Mouse (Mus musculus) hindbrain, embryonic 14.5 days (tissue): ENCODE measurements around the gene Usp35. TPM values are rescaled to one million over a fixed set of nuclear protein-coding genes. Genes with fewer than 3 reads are reported as not detected.
A peak's percentile ranks its signal among the peaks of the same experiment; 100 is the strongest.

Source experiments
- ATAC-seq: fragments of 200-750 bp; cut with Nextera tagmentation; 2 replicates; pipeline ENCODE4 v1.8.0; 2017; ENCODE audit warnings: moderate number of reproducible peaks, mild to moderate bottlenecking, moderate TSS enrichment, moderate library complexity; ENCODE audit not compliant: low FRiP score
- DNase-seq: peaks from one replicate; pipeline ENCODE4 v3.0.0-alpha.2; 2015; ENCODE audit warnings: low spot score
- H3K27ac ChIP-seq: fragments of 300-500 bp; sonication (generic); 2 replicates; pipeline ENCODE4 v1.5.1; 2014; ENCODE audit warnings: mild to moderate bottlenecking, moderate library complexity
- H3K27me3 ChIP-seq: fragments of 300-500 bp; sonication (generic); 2 replicates; pipeline ENCODE4 v1.6.1; 2014; ENCODE audit warnings: mild to moderate bottlenecking, low read length, mixed read lengths; ENCODE audit not compliant: control insufficient read depth, insufficient read depth
- H3K36me3 ChIP-seq: fragments of 300-500 bp; sonication (generic); replicated peaks from 2 replicates; pipeline ENCODE4 v1.6.1; 2014; ENCODE audit not compliant: control insufficient read depth, insufficient read depth
- H3K4me1 ChIP-seq: fragments of 300-500 bp; sonication (generic); replicated peaks from 2 replicates; pipeline ENCODE4 v1.6.1; 2014; ENCODE audit warnings: antibody characterized with exemption, low read length, mixed read lengths; ENCODE audit not compliant: control insufficient read depth, insufficient read depth
- H3K4me2 ChIP-seq: fragments of 300-500 bp; sonication (generic); replicated peaks from 2 replicates; pipeline ENCODE4 v1.6.1; 2014; ENCODE audit warnings: mild to moderate bottlenecking, moderate library complexity
- H3K4me3 ChIP-seq: fragments of 300-500 bp; sonication (generic); replicated peaks from 2 replicates; pipeline ENCODE4 v1.5.1; 2014; ENCODE audit warnings: mild to moderate bottlenecking, low read length
- H3K9ac ChIP-seq: fragments of 300-500 bp; sonication (generic); 2 replicates; pipeline ENCODE4 v1.6.1; 2014
- H3K9me3 ChIP-seq: fragments of 300-500 bp; sonication (generic); 2 replicates; pipeline ENCODE4 v1.6.1; 2016; ENCODE audit warnings: low read length; ENCODE audit not compliant: control insufficient read depth
- WGBS: fragments of 180-500 bp; shearing (Covaris S2); extraction: QIAGEN DNeasy Blood & Tissue Kit; methylation state at CpG from one replicate; pipeline ENCODE4 v1.1.7; 2014; 5-methylcytosine and 5-hydroxymethylcytosine counted together
- polyA plus RNA-seq: library from polyadenylated mRNA; unstranded; fragments of >200 nt; fragmentation: Nextera tagmentation; extraction: Ambion mirVana; gene quantifications from 2 replicates; pipeline ENCODE4 v1.2.1, GENCODE M21; 2014

Usp35 gene
- polyA plus RNA-seq, 1 experiment from 2014 or later, result 3.8 TPM

- no peaks in the 10 kb centered on the region for H3K9me3 ChIP-seq
- H3K4me1 ChIP-seq, result 0 out of 2 replicates have a peak, but pooled peaks cover 4% of the 10 kb centered on the region
- H3K27ac ChIP-seq, result no peak overlapping the region
- DNase-seq (no peak), ATAC-seq (no peak)
- no peak overlapping the region for H3K9ac ChIP-seq
- H3K27me3 ChIP-seq, result no peaks in the 10 kb centered on the region
- 0 out of 2 replicates have a peak, but pooled peaks cover 5% of the 10 kb centered on the region for H3K36me3 ChIP-seq
- H3K4me2 ChIP-seq, result no peak overlapping the region
- no peak overlapping the region for H3K4me3 ChIP-seq
- WGBS, result 80% methylated on average over 5 of the region's 5 CpGs
These were observed 17.0 kb upstream of the Usp35 start for GRCm38 (mm10) chr7:97348836-97349235.

- DNase-seq (no peak), ATAC-seq (no peak)
- H3K27ac ChIP-seq, result no peak overlapping the region
- 81% methylated on average over 3 of the region's 3 CpGs for WGBS
- no peaks in the 10 kb centered on the region for H3K9me3 ChIP-seq
- 0 out of 2 replicates have a peak, but pooled peaks cover 5% of the 10 kb centered on the region for H3K36me3 ChIP-seq
- H3K27me3 ChIP-seq, result no peaks in the 10 kb centered on the region
- H3K4me1 ChIP-seq, result 0 out of 2 replicates have a peak, but pooled peaks cover 4% of the 10 kb centered on the region
- H3K9ac ChIP-seq, result no peak overlapping the region
- H3K4me2 ChIP-seq, result no peak overlapping the region
- H3K4me3 ChIP-seq, result no peak overlapping the region
These were observed 16.5 kb upstream of the Usp35 start for GRCm38 (mm10) chr7:97348318-97348717.

- no peak for DNase-seq
These were observed 15.6 kb upstream of the Usp35 start for GRCm38 (mm10) chr7:97347464-97347863.

GRCm38 (mm10) chr7:97346822-97347166 is 15.0 kb upstream of the Usp35 start:
- Histone ChIP-seq H3K4me3 (no peak overlapping the region), H3K9me3 (no peaks in the 10 kb centered on the region), H3K27me3 (no peaks in the 10 kb centered on the region), H3K4me1 (0 out of 2 replicates have a peak, but pooled peaks cover 4% of the 10 kb centered on the region), H3K36me3 (0 out of 2 replicates have a peak, but pooled peaks cover 5% of the 10 kb centered on the region), H3K27ac (no peak overlapping the region), H3K4me2 (no peak overlapping the region), H3K9ac (no peak overlapping the region)
- no peak for DNase-seq
- ATAC-seq, result no peak
- 84% methylated on average over 4 of the region's 4 CpGs for WGBS

More at GRCm38 (mm10) chr7:97347464-97347863, 15.6 kb upstream of the Usp35 start:
- Histone ChIP-seq H3K36me3 (0 out of 2 replicates have a peak, but pooled peaks cover 5% of the 10 kb centered on the region), H3K4me2 (no peak overlapping the region), H3K9ac (no peak overlapping the region), H3K4me3 (no peak overlapping the region), H3K27me3 (no peaks in the 10 kb centered on the region), H3K27ac (no peak overlapping the region), H3K9me3 (no peaks in the 10 kb centered on the region), H3K4me1 (0 out of 2 replicates have a peak, but pooled peaks cover 4% of the 10 kb centered on the region)
- ATAC-seq, result no peak
- 96% methylated on average over 15 of the region's 15 CpGs for whole genome bisulfite sequencing

GRCm38 (mm10) chr7:97346111-97346821 is 14.4 kb upstream of the Usp35 start:
- no peak overlapping the region for H3K9ac ChIP-seq
- 0 out of 2 replicates have a peak, but pooled peaks cover 5% of the 10 kb centered on the region for H3K36me3 ChIP-seq
- H3K4me1 ChIP-seq, result 0 out of 2 replicates have a peak, but pooled peaks cover 4% of the 10 kb centered on the region
- no peak overlapping the region for H3K27ac ChIP-seq
- no peak overlapping the region for H3K4me3 ChIP-seq
- no peaks in the 10 kb centered on the region for H3K9me3 ChIP-seq
- 70% methylated on average over 9 of the region's 9 CpGs for WGBS
- no peaks in the 10 kb centered on the region for H3K27me3 ChIP-seq
- H3K4me2 ChIP-seq, result no peak overlapping the region
- ATAC-seq (no peak), DNase-seq (no peak)

GRCm38 (mm10) chr7:97345229-97345871 is 13.5 kb upstream of the Usp35 start:
- Histone ChIP-seq H3K27ac (peak overlapping the region; percentile 44), H3K4me3 (no peak overlapping the region), H3K9ac (no peak overlapping the region), H3K9me3 (no peaks in the 10 kb centered on the region), H3K27me3 (no peaks in the 10 kb centered on the region), H3K36me3 (0 out of 2 replicates have a peak, but pooled peaks cover 5% of the 10 kb centered on the region), H3K4me1 (0 out of 2 replicates have a peak, but pooled peaks cover 4% of the 10 kb centered on the region), H3K4me2 (no peak overlapping the region)
- ATAC-seq, result peak; percentile 46; the same call in 1 of the 2 replicates
- peak; percentile 56 for DNase-seq
- 50% methylated on average over 10 of the region's 10 CpGs for WGBS

GRCm38 (mm10) chr7:97344655-97345054 is 12.8 kb upstream of the Usp35 start:
- Histone ChIP-seq H3K27ac (peak overlapping the region; percentile 44), H3K4me1 (0 out of 2 replicates have a peak, but pooled peaks cover 4% of the 10 kb centered on the region), H3K9ac (no peak overlapping the region), H3K4me2 (no peak overlapping the region), H3K9me3 (no peaks in the 10 kb centered on the region), H3K27me3 (no peaks in the 10 kb centered on the region), H3K4me3 (no peak overlapping the region), H3K36me3 (0 out of 2 replicates have a peak, but pooled peaks cover 5% of the 10 kb centered on the region)
- no peak for ATAC-seq
- no peak for DNase-seq
- 94% methylated on average over 2 of the region's 2 CpGs for WGBS

GRCm38 (mm10) chr7:97342961-97343360 is 11.1 kb upstream of the Usp35 start:
- H3K9ac ChIP-seq, result no peak overlapping the region
- no peak for ATAC-seq
- 0 out of 2 replicates have a peak, but pooled peaks cover 5% of the 10 kb centered on the region for H3K36me3 ChIP-seq
- H3K27ac ChIP-seq, result no peak overlapping the region
- H3K9me3 ChIP-seq, result no peaks in the 10 kb centered on the region
- 91% methylated on average over 2 of the region's 2 CpGs for WGBS
- no peaks in the 10 kb centered on the region for H3K27me3 ChIP-seq
- H3K4me1 ChIP-seq, result 0 out of 2 replicates have a peak, but pooled peaks cover 4% of the 10 kb centered on the region
- H3K4me2 ChIP-seq, result no peak overlapping the region
- no peak for DNase-seq
- no peak overlapping the region for H3K4me3 ChIP-seq
